Mouse (Mus musculus): Measurements from ENCODE around the gene BC029722.
"Not testable (repeated sequence)": the region's sequence is repeated elsewhere in the genome, so short reads cannot be mapped to it uniquely, and the experiment has no call there.

Gene BC029722

DNA sequence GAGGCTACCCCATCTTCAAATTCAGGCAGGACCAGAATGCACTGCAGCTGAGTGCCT is at the start of gene BC029722:
Gene BC029722 (minus strand): TSS at position 35 of the 57 bp plus-strand sequence.
- no peak for DNase-seq (ENCODE audit: low spot score)

GRCm38 (mm10) chr2:155868320-155868719 is 49.1 kb upstream of the BC029722 start:
- no peak for DNase-seq (ENCODE audit: low spot score)

DNA sequence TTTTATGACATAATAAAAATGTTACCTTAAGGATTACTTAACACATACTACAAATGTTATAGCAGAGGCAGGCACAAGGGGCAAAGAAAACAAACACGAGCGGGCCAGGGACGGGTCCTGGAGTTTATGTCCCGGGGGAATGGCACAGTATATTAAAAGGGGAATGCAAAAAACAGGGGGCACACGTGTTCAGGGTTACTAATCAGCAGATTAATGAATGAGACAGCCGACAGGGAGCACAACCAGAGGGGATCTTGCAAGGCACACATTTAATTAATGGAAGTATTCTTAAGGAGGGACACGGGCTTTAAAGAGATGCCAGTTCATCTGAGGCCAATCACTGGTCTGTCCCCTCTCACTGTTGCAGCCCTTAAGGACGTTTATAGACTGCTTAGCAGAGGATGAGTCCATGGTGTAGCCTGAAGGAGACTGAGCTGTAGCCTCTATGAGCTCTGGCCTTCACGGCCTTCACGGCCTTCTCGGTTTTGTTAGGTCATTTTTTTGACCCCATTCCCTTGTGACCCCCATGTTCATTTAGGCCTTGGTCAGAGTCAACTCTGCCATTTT is 44.2 kb upstream of the BC029722 start:
- DNase-seq (ENCODE audit: low spot score) = no peak

DNA sequence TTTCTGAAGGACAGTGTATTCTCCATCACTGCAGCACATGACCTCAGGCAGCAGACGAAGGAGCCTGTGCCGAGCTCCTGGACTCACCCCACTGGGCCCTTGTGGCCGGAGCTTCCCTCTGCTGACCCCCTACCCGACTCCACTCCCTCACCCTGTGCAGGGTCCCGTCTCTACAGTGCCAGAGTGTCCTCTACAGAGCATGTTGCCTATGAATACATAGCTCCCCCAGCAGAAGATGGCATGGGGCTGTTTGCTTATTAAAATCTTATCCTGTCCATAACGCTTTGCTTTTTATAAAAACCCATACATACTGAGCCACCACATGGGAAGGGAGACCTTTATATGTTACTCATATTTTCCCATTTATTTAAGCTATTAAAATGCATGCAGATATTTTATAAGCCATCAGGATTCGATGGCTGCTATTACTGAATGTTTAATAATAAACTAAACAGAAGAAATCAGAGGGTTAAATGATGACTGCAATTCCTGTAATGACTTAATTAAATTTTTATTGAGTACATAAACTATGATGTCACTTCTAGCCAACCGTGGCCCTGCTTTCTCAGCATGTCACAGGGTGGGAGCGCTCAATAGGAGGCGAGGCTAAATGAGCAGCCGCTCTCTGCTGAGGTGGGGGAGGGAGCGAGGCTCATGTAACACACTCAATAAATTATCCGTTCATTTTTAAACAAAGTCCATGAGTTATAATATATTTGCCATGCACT is 43.5 kb upstream of the BC029722 start:
- no peak for DNase-seq (ENCODE audit: low spot score)

DNA sequence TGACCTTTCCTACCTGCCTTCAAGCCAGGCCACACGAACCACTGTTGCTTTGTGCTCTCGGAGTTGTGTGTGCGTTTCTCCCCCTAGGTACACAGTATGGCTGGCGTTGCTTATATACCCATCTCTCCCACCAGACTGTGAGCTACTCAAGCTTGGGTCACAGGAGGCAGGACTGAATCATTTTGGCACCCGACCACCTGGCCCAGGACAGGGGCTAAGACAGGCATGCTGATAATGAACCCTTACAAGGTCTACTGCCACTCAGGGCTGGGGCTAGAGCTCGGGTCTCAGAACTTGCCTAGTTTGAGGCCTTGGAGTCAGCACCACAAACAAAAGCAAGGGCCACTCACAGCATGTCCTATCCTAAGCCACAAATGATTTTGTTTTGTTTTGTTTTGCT is 42.4 kb upstream of the BC029722 start:
- DNase-seq (ENCODE audit: low spot score) = no peak

DNA sequence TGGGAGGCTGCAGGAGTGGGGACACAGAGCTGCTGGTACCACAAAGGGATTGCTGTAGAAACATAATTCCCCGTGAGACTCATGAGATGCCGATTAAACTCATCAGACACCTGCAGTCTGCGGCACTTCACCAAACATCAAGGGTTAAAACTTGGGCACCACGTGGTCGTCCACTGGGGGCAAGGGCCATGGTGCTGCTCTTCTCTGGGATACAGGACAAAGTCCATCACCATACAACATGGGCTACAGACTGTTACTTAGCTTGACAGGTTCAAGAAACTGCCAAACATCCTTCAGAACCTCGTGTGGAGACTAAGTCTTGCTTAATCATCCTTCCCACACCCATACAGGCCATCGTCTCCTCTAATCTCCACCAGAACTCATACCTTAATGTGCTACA is 40.9 kb upstream of the BC029722 start:
- no peak for DNase-seq (ENCODE audit: low spot score)

DNA sequence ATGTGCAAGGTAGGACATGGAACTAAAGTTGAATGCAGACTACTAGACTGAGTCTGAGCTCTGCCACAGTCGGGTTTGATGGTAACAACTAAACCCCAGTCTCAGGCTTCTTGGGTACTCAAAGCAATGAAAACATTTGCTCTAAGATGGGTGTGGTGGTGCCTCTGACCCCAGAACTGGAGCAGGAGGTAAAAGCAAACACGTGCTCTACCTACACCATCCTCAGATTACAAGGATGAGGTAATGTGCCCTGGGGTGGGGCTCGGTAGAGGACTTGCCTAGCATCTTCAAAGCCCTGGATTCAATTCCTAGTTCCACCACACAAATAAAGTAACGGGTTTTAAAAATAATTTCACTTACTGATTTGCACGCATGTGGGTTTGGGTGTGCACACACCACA is 33.3 kb upstream of the BC029722 start:
- DNase-seq (ENCODE audit: low spot score) = no peak

DNA sequence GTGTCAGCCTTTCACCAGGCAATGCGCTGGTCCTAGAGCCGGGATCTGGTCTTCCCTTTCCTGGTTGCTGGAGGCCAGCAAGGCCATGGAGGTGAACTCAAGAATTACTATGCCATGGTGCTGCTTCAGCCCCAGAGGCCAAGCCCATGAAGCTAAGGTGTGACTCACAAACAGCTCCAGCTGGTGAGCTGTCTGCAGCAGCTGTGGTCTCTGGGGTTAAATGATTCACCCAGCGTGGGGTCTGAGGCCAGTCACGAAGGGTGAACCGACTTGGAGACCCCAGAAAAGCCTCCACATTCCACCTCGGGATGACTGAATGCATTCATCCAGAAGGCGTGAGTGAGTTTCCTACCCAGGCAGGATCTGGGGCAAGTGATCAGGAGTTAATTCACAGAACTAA is 30.9 kb upstream of the BC029722 start:
- no peak for DNase-seq (ENCODE audit: low spot score)

GRCm38 (mm10) chr2:155849464-155849863 is 30.2 kb upstream of the BC029722 start:
- no peak for DNase-seq (ENCODE audit: low spot score)

- peak; percentile 57 for DNase-seq (ENCODE audit: low spot score)
Observed at GRCm38 (mm10) chr2:155848291-155848690, 29.1 kb upstream of the BC029722 start.

- no peak for DNase-seq (ENCODE audit: low spot score)
Observed at GRCm38 (mm10) chr2:155846930-155847329, 27.7 kb upstream of the BC029722 start.

- no peak for DNase-seq (ENCODE audit: low spot score)
Observed at GRCm38 (mm10) chr2:155838961-155839360, 19.7 kb upstream of the BC029722 start.

DNA sequence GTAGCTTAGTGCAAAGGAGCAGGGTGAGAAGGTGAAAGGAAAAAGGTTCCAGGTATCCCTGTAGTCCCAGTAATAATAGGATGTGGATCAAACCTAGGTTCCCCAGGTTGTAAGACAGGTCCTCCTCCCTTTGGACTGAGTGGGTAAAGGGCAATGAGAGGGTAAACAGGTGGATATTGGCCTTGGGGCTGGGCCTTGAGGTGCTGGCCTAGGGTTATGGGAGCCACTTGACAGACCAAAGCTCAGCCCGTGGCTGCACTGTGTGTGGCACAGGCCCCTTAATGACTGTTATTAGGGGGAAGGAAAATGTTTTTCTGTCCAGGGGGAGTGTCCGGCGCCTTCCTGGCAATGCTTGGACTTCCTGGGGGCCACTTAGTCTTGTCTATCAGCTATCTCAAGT is 18.7 kb upstream of the BC029722 start:
- DNase-seq (ENCODE audit: low spot score) = no peak

GRCm38 (mm10) chr2:155834732-155835131 is 15.5 kb upstream of the BC029722 start, which contains the start of gene Fam83c:
Fam83c (minus strand) TSS chr2:155834854.
- no peak for DNase-seq (ENCODE audit: low spot score)

DNA sequence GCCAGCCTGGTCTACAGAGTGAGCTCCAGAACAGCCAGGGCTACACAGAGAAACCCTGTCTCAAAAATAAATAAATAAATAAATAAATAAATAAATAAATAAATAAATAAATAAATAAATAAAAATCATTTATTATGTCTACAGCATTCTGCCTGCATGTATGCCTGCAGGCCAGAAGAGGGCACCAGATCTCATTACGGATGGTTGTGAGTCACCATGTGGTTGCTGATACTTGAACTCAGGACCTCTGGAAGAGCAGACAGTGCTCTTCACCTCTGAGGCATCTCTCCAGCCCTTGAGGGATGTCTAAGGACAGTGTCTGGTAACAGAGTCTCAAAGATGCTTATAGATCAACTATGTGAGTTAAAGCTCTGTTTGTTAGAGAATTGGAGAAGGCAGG is 12.9 kb upstream of the BC029722 start:
- DNase-seq (ENCODE audit: low spot score) = not testable (repeated sequence)

DNA sequence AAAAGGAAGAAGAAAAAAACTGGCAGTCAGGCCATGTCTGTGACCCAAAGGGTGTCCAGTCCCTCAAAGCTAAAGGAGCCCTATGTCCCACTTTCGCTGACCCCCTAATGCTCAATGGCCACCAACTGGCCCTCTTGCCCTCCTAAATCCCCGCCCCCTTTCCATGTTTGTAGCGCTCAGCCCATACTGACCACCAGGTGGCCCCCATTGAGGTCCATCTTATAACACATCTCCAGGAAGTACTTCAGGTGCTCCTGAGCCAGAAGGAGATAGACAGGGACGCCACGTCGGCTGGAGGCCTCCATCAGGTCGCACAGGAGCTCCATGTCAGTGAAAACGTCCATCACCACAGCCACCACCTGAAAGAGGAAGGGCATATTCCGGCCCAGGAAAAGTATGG is 12.1 kb upstream of the BC029722 start:
- no peak for DNase-seq (ENCODE audit: low spot score)

DNA sequence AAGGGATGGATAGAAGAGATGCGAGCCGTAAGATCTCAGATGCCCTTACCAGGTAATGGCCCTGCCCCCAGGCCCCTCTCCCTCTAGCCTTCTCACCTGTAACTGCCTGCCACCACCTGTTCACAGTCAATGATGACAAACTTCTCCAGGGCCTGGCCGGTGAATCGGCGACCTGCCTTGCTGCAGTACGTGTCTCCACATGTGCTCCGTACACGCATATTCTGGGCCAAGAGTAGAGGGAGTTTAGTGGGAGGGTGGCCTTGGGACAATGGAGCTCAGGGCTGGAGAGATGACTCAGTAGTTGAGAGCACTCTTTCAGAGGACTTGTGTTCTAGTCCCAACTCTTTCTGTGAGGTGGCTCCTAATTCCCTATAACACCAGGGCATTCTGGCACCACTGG is 11.6 kb upstream of the BC029722 start:
- no peak for DNase-seq (ENCODE audit: low spot score)

DNA sequence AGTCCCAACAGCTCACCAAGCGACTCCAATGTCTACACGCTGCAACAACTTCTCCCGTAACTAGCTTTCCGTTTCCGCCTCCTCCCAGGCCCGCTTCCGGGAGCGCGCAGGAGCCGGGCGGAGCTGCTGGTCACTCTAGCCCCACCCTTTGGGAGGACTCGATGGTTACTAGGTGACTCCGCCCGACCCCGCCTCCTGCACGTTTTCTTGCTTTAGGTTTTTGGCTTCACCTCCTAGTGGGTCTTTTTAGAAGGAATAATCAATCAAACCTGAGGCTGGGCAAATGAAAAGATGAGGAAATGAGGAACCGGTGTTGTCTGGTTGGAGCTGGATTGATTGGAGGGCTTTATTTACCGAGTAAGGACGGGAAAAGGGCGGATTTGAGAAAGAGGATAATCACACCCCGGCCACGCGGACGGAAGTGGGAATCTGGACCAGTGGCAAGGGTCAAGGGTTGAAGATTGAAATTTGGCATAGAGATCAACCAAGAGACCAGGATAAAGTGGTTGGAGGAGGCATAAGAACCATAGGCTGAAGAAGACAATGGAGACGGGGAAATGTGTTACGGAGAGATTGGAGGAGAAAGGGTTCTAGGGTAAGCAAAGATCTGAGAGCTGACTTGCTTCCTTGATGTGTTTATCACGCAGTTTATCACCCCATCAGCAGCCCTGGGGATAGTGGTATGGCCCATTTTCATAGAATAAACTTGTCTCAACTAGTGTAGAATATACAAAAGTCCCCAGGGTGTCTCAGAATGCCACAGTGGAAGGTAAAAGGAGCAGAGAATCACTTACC is 7.6 kb upstream of the BC029722 start, which contains the start of gene Eif6:
Gene Eif6 (minus strand): TSS at position 296 of the 795 bp plus-strand sequence.
- peak; percentile 66 for DNase-seq (ENCODE audit: low spot score)

- DNase-seq (ENCODE audit: low spot score) = no peak
Observed at GRCm38 (mm10) chr2:155825904-155826629, 6.8 kb upstream of the BC029722 start.

GRCm38 (mm10) chr2:155823722-155824121 is 4.5 kb upstream of the BC029722 start:
- DNase-seq (ENCODE audit: low spot score) = no peak

DNA sequence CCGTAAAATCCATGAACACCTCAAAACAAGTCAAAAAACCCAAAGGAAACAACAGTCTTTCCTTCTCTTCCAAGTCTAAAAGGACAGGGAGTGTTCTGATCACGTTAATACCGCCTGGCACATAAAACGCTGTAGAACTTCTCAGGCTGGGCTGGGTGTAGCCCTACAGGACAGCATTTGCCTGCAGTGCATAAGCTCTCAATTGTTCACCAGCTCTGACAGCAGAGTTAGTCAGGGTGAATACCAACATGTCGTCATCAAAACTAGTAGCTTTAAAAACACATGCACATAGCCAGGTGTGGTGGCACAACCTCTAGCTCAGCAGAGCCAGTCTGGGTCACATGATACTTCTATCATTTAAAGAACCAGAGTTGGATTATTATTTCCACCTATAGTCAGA is 1.6 kb upstream of the BC029722 start:
- DNase-seq (ENCODE audit: low spot score) = no peak

GRCm38 (mm10) chr2:155819449-155820251 is 424 bp upstream of the BC029722 start:
- DNase-seq (ENCODE audit: low spot score) = no peak

Measured in left cerebral cortex, adult 11 months (tissue).